Mouse (Mus musculus): ENCODE measurements around the gene Kcnn4.
A peak's percentile ranks its signal among the peaks of the same experiment; 100 is the strongest.

Kcnn4 gene

DNA sequence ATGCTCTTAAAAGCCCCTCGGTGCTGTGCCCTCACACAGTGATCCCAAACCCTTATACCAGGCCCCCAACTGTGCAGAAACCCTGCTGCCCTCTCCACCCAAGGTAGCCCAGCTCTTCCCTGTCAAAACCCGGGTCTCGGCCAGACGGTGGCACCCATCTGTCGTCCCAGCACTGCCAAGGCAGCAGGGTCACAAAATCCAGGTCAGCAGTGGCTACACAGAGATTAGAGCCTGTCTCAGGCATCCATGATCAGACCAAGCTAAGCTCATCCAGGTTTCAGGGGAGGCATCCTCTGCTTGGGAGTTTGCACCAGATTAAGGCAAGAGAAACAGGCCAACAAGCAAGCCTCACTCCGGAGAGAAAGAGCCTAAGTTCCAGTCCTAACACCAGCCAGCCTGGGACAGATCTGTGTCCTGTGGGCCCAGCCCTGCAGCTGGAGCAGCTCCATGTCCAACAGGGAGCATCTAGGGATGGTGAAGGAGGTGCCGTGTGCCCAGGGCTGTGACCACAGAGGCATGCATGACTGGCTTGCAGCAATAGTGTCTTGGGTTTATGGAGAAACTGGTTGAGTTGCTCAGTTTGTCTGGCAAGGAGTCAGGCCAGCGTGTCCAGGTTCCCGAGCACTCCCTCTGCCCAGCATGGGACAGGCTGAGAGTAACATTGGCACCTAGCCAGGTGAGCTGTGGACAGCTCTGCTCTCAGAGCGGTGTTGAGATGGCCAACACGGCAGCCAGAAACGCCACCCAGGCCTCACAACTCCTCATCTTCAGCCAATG, 54.1 kb downstream of the Kcnn4 start:
- no peak for DNase-seq (ENCODE audit: low read depth, low spot score)

DNA sequence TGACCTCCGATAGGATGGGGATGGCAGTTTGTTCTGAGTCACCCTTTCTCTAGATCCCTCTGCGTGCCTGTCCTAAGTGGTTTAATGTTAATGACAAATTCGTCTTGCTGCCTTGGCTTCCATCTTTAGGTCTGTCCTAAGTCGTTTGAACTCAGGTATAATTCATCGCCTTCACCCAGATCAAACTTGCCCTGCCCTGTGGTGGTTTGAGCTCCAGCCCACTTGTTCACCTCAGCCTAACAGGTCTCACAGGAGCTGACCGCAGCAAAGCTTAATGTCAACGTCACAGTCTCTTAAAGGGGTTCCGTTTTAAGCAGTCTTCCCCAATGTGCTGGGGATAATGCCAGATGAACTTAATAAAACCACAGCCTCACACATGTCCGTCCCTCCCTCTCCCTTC, 55.9 kb downstream of the Kcnn4 start:
- no peak for DNase-seq (ENCODE audit: low read depth, low spot score)

DNA sequence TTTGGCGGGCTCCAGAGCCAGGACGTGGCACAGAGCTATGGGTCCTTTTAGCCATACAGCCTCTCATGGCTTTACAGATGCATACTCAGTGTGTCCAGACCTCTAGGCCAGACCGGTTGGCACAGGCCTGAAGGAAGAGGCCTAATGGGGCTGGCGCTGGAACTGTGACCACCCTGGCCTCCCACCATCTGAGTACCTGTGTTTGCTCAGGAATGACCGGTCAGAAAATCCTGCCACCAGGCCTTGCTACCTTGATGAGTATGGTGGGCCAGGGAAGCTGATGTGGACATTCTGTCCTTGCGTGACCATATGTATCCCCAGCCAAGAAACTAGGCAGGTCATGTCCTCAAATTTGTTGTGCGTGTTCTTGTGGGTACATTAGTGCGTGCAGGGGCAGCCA, 57.1 kb downstream of the Kcnn4 start:
- DNase-seq (ENCODE audit: low read depth, low spot score): no peak

DNA sequence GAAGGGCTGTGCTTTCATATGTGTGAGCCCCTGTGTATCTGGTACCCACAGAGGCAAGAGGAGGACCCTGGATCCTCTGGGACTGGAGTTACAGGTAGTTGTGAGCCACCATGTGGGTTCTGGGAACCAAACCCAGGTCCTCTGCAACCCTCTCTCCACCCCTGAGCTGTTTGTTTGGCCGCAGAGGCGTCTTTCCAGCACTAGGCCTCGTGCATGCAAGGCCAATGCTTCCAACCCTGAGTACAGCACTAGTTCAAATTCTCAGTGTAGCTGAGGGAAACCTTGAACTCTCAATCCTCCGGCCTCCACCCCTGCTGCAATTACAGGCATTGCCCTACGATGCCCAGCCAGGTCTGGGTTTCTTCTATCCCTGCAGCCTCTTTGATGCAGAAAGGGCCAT, 58.7 kb downstream of the Kcnn4 start:
- no peak for DNase-seq (ENCODE audit: low read depth, low spot score)

DNA sequence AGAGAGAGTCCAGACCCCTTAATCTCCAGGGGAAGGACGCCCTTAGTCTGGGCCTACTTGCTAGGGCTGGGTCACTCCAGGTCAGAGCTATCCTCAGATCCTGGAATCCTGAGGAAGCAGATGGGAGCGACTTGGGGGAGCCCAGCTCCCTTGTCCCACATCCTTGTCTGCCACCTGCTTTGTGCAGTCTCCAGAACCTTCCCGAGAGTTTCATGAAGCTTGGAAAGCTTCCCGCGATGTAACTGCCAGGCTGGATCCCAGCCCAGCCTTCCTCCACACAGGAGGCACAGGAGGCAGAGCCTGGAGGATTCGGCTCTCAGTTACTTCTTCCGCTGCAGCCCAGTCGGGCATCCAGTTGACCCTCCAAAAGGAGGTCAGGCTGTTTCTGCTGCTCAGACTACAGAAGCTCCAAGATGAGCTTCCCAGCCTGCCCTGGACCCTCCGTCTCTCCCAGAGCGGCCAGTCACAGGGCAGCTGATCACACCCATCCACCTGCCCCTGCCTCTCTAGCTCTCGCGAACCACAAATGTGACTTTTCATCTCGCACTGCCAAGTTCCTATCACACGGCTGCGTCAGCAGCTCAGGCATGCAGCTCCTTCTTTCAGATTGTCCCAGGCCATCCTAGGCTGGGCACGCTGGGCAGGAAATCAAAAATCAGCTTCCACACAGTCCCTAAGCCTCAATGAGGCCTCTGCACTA, 59.5 kb downstream of the Kcnn4 start:
- DNase-seq (ENCODE audit: low read depth, low spot score): peak; percentile 64

DNA sequence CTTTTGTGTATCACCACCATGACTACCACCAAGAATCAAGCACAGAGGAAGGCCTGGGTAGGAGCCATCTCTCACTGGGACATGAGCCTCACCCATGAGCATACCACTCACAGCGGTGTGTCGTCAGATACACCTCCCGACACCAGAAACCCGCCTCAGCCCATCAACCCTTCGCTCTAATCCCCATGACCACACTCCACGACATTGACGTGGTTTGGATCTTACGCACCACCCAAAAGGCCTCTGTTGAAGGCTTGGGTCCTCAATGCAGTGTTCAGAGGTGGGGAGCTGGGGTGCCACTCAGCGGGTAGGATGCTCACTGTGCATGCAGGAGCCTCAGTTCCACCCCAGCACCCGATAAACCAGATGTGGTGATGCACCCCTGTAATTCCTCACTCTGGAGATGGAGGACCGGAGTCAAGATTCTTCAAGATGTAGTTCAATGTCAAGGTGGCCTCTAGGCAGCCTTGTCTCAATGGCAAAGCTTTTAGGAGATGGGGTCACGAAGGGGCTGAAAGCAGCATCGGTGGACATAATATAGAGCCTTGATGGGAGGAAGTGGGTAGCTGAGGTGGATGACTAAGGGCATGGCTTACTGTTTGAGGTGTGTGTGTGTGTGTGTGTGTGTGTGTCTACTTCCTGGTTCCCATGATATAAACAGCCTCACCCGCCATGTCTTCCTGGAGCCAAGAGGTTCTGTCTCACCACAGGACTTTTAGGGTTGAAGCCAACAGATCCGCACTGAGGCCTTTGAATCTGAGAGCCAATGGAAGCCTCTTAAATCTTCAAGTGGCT, 60.7 kb downstream of the Kcnn4 start:
- no peak for DNase-seq (ENCODE audit: low read depth, low spot score)

DNA sequence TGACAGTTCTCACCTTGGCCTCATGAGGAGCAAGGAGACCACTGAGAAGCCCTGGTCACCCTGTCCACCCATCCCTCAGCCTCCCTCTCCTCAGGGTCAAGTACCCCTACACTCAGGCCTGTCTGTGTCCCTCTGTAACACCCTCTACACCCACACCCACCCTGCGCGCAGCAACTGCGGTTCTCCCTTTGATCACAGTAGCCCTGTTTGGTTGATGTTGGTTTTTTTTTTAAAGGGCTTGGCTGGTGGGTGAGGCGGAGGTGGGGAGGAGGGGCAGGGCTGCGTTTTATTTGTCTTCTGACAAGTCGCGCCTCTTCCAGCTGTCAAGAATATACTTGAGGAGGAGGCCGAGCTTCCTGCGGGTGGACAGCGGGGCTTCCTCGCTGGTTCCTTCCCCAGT, 61.6 kb downstream of the Kcnn4 start:
- DNase-seq (ENCODE audit: low read depth, low spot score): no peak

DNA sequence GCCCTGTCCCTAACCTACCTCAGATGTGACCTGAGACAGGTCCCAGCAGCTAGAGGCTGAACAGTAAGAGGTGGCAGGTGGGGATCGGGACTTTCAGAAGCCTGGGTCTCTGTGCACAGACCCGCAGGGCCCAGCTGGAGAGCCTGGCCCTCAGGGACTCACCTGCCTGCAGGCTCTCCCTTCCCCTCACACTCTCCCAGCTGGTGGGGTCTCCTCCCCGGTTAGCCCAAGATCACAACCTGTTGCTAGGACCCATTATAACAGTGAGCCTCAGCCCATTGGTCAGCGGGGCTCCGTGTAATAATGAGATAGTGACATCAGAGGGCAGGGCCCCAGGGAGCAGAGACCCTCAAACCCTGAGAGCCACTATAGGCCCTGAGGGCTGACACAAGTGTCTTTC, 65.2 kb downstream of the Kcnn4 start:
- no peak for DNase-seq (ENCODE audit: low read depth, low spot score)

All from brain, embryonic 18.5 days (tissue).